Mouse (Mus musculus) olfactory bulb, adult 2 months (tissue): ENCODE data around the gene Tceanc2.

Experiments used
- CTCF ChIP-seq: fragments of 200-500 bp; IDR thresholded peaks from 2 replicates; pipeline ENCODE4 v1.5.1; 2012; ENCODE audit warnings: low read depth, mild to moderate bottlenecking, low read length, moderate library complexity; ENCODE audit not compliant: insufficient read depth
- POLR2A ChIP-seq: fragments of 200-500 bp; IDR thresholded peaks from 2 replicates; pipeline ENCODE4 v1.6.1; 2012; ENCODE audit warnings: mild to moderate bottlenecking, low read depth, low read length, moderate library complexity; ENCODE audit not compliant: insufficient read depth

GRCm38 (mm10) chr4:107106777-107107176 lies 72.1 kb downstream of the Tceanc2 start:
- no peak for TF ChIP-seq CTCF
- no peak for TF ChIP-seq POLR2A
